Mouse (Mus musculus) kidney, adult 2 months (tissue): Measurements from ENCODE around the gene Tnrc18.

Experiments used
- CTCF ChIP-seq: fragments of 200-500 bp; conservative IDR thresholded peaks from 2 replicates; pipeline ENCODE4 v1.5.1; 2011; ENCODE audit warnings: low read depth, mild to moderate bottlenecking, control low read depth, low read length, moderate library complexity, mixed read lengths; ENCODE audit not compliant: insufficient read depth, insufficient read length
- POLR2A ChIP-seq: fragments of 200-500 bp; IDR thresholded peaks from one replicate; pipeline ENCODE4 v1.6.1; 2011; ENCODE audit warnings: low read depth, low read length, control low read depth

GRCm38 (mm10) chr5:142801977-142802376, 15.5 kb downstream of the Tnrc18 start:
- no peak for TF ChIP-seq CTCF
- no peak for TF ChIP-seq POLR2A
